ENCODE assay signal across 11 mouse cellular contexts in the genomic region with DNA sequence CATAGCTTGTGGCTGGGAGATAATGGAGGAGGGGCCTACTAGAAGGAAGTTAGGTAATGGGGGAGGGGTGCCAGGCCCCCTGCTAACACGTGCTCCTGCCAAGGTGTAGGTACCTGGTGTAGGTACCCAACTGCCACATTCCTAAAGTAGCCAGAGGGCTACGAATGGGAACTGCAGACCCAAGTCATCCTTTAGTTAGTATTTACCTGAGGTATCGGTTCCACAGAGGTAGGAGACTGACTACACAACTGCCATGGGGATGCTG.
DNase-seq lines count a peak whose midpoint lies in the region; ATAC-seq and TF ChIP-seq lines count a peak whose summit lies in the region.
"Had no signal": no experiment of that assay in that cellular context is flagged by ENCODE, and none has a peak within 500 bp of the region (broad histone marks: within the 10 kb centered on the region; RNA-seq: fewer than 3 reads in every experiment).

No protein-coding gene starts in this region.

- H3K4me3 ChIP-seq in cerebellum, adult 2 months (replicated peaks; ENCODE audit: insufficient read depth, low read depth, low read length), result no peak overlapping the region
- no peak overlapping the region for H3K4me3 ChIP-seq in intestine, embryonic 15.5 days (replicated peaks)
- no peak overlapping the region for H3K4me3 ChIP-seq in intestine, postnatal 0 days (ENCODE audit: low read depth, low read length)
- H3K4me3 ChIP-seq in neural tube, embryonic 13.5 days, result no peak overlapping the region

- no peaks in the 10 kb centered on the region for H3K27me3 ChIP-seq in cerebellum, adult 2 months (ENCODE audit: control insufficient read depth, insufficient read depth, low read length)
- no peaks in the 10 kb centered on the region for H3K27me3 ChIP-seq in intestine, embryonic 15.5 days (replicated peaks)
- H3K27me3 ChIP-seq in intestine, postnatal 0 days (replicated peaks; ENCODE audit: control insufficient read depth, insufficient read depth, low read length), result no peaks in the 10 kb centered on the region
- no peaks in the 10 kb centered on the region for H3K27me3 ChIP-seq in neural tube, embryonic 13.5 days

- no peak for DNase-seq in cerebellum, adult 2 months
- no peak for DNase-seq in cerebellum, adult 9-11 months
- DNase-seq in neural tube, embryonic 10.5 days (ENCODE audit: extremely low spot score, low spot score), result no peak
- DNase-seq in thymus, adult 18-20 months, result no peak
- DNase-seq: gastrocnemius, postnatal 10 days; kidney, adult 9 months; left cerebral cortex, postnatal 4 days had no signal

- peak overlapping the region; percentile 81 for H3K27ac ChIP-seq in cerebellum, adult 2 months (ENCODE audit: insufficient read depth, low read length)
- H3K27ac ChIP-seq in intestine, embryonic 15.5 days, result 0 out of 2 replicates have a peak overlapping the region, but pooled peaks have one; percentile 4
- H3K27ac ChIP-seq in intestine, postnatal 0 days (ENCODE audit: low read depth, low read length), result no peak overlapping the region
- H3K27ac ChIP-seq in neural tube, embryonic 13.5 days (replicated peaks), result peak overlapping the region; percentile 76

- ATAC-seq in intestine, embryonic 15.5 days, result no peak
- no peak for ATAC-seq in intestine, postnatal 0 days
- no peak for ATAC-seq in neural tube, embryonic 13.5 days (ENCODE audit: low read depth)
- ATAC-seq in megakaryocyte progenitor cell, adult 5-6 weeks (replicated peaks; ENCODE audit: poor library complexity), result no peak

- no peak for TF ChIP-seq POLR2A in cerebellum, adult 2 months (IDR thresholded peaks at IDR 0.05; ENCODE audit: borderline replicate concordance, insufficient read depth, low read length)

- H3K9me3 ChIP-seq in intestine, embryonic 15.5 days, result no peaks in the 10 kb centered on the region
- H3K9me3 ChIP-seq in intestine, postnatal 0 days (ENCODE audit: control insufficient read depth), result no peaks in the 10 kb centered on the region
- no peaks in the 10 kb centered on the region for H3K9me3 ChIP-seq in neural tube, embryonic 13.5 days

- TF ChIP-seq CTCF in cerebellum, adult 2 months (IDR thresholded peaks at IDR 0.05; ENCODE audit: borderline replicate concordance, insufficient read depth, low read depth, low read length), result no peak
- TF ChIP-seq CTCF in intestine, postnatal 0 days (IDR thresholded peaks at IDR 0.05; ENCODE audit: low read depth), result no peak

- H3K4me2 ChIP-seq in intestine, embryonic 15.5 days (replicated peaks), result no peak overlapping the region
- no peak overlapping the region for H3K4me2 ChIP-seq in intestine, postnatal 0 days (replicated peaks; ENCODE audit: low read depth)
- H3K4me2 ChIP-seq in neural tube, embryonic 13.5 days, result no peak overlapping the region

- no peak overlapping the region for H3K9ac ChIP-seq in intestine, embryonic 15.5 days
- no peak overlapping the region for H3K9ac ChIP-seq in intestine, postnatal 0 days (ENCODE audit: low read depth, low read length)
- H3K9ac ChIP-seq in neural tube, embryonic 13.5 days, result no peak overlapping the region

- H3K36me3 ChIP-seq in intestine, embryonic 15.5 days, result no peaks in the 10 kb centered on the region
- H3K36me3 ChIP-seq in intestine, postnatal 0 days (ENCODE audit: control insufficient read depth, insufficient read depth), result peaks cover 14% of the 10 kb centered on the region
- no peaks in the 10 kb centered on the region for H3K36me3 ChIP-seq in neural tube, embryonic 13.5 days

- WGBS in cerebellum, adult 2 months, result 69% methylated on average over 3 of the region's 3 CpGs
- WGBS in intestine, embryonic 15.5 days, result 77% methylated on average over 3 of the region's 3 CpGs
- WGBS in intestine, postnatal 0 days, result 93% methylated on average over 3 of the region's 3 CpGs
- 87% methylated on average over 3 of the region's 3 CpGs for WGBS in neural tube, embryonic 13.5 days

- peaks cover 74% of the 10 kb centered on the region for H3K4me1 ChIP-seq in cerebellum, adult 2 months (ENCODE audit: control insufficient read depth, insufficient read depth, low read length)
- peaks cover 24% of the 10 kb centered on the region for H3K4me1 ChIP-seq in intestine, embryonic 15.5 days (replicated peaks)
- H3K4me1 ChIP-seq in intestine, postnatal 0 days (replicated peaks; ENCODE audit: control insufficient read depth, insufficient read depth, low read length), result 0 out of 2 replicates have a peak, but pooled peaks cover under 1% of the 10 kb centered on the region
- H3K4me1 ChIP-seq in neural tube, embryonic 13.5 days (replicated peaks), result peaks cover 95% of the 10 kb centered on the region
